Comparison of ENCODE assay signal across 20 mouse cellular contexts in genomic region chrX:168041589-168041988, GRCm38 (mm10).
DNase-seq lines count a peak whose midpoint lies in the region; ATAC-seq lines count a peak whose summit lies in the region.
"Had no signal": no experiment of that assay in that cellular context is flagged by ENCODE, and none has a peak within 500 bp of the region (broad histone marks: within the 10 kb centered on the region; RNA-seq: fewer than 3 reads in every experiment).

No protein-coding gene starts in this region.

- ATAC-seq in frontal cortex, adult (ENCODE audit: low TSS enrichment) = peak; percentile 73; the same call in 1 of the 2 replicates
- ATAC-seq: activated CD4-positive, CD25-positive, alpha-beta regulatory T cell, adult 4 months; forebrain, embryonic 14.5 days; hindbrain, postnatal 0 days; intestine, embryonic 16.5 days; Patski had no signal

- no peak for DNase-seq in frontal cortex, postnatal 10 days (ENCODE audit: low spot score in 2 of 2)
- DNase-seq in brain, adult 2 months (ENCODE audit: low read depth, low spot score) = peak; percentile 53
- peak; percentile 31 for DNase-seq in right cerebral cortex, adult 18-20 months
- peak; percentile 5 for DNase-seq in right cerebral cortex, postnatal 25 days
- DNase-seq in heart, adult 8-10 months (ENCODE audit: low spot score) = no peak
- DNase-seq in kidney, postnatal 25 days = no peak
- no peak for DNase-seq in adrenal gland, adult 18-20 months (ENCODE audit: low spot score in 2 of 2)
- DNase-seq: adrenal gland, adult 2 months; cerebellum, adult 11 months; cerebellum, adult 9-10 months; embryo, embryonic 11 days; gastrocnemius, postnatal 36 days; heart, adult 11 months; heart, postnatal 10 days had no signal

Comparison
In these comparisons a context has a peak if more than half of its experiments do, and no peak if none do; other contexts are left out.
1. DNase-seq: peak in brain, adult 2 months (single experiment), right cerebral cortex, adult 18-20 months (single experiment) and right cerebral cortex, postnatal 25 days (single experiment); none in frontal cortex, postnatal 10 days (0 of 2), heart, adult 8-10 months (single experiment), kidney, postnatal 25 days (0 of 2) and adrenal gland, adult 18-20 months (0 of 2).